Mouse (Mus musculus): Measurements from ENCODE around the gene Slfn14. TPM values are rescaled to one million over a fixed set of nuclear protein-coding genes. Genes with fewer than 3 reads are reported as not detected.
"Not testable (repeated sequence)": the region's sequence is repeated elsewhere in the genome, so short reads cannot be mapped to it uniquely, and the experiment has no call there.

Slfn14 gene
- not detected for total RNA-seq (2018; cell fraction: chromatin; rRNA removed)
- total RNA-seq (2018; cell fraction: cytosol; rRNA removed): not detected
- not detected for total RNA-seq (2018; cell fraction: nucleus; rRNA removed)
- polyA plus RNA-seq (2018): not detected in 3 replicates

DNA sequence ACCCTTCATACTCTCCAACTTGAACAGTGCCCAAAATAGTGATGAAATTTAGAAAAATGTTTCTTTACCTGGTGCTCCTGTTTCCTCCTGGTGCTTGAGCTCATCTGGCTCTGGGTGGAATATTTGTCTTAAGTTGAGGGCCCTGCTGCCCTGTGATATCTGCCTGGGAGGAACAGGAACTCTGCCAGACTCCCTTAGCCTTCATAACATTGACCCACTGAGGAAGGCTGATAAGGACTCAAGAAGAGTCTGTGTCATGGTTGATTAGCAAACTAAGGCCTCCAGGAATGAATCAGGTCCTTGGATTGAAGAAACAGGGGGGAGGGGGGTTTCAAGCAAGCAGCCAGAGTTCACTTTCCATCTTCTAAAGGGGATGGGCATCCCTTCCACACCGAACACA is at the start of gene Slfn14:
Slfn14 (minus strand) TSS at position 161 of the 400 bp plus-strand sequence.
- no peaks in the 10 kb centered on the region; the same call in 1 of the 2 replicates for H3K79me2 ChIP-seq (ENCODE audit: inconsistent target)
- WGBS (ENCODE audit: missing documents): 79% methylated on average over 1 of the region's 1 CpGs
- no peak within 1 kb of the TSS for H3K4me3 ChIP-seq (ENCODE audit: inconsistent target)
- H3K27ac ChIP-seq: no peak within 1 kb of the TSS
- no peaks in the 10 kb centered on the region for H3K36me3 ChIP-seq (ENCODE audit: inconsistent target)

DNA sequence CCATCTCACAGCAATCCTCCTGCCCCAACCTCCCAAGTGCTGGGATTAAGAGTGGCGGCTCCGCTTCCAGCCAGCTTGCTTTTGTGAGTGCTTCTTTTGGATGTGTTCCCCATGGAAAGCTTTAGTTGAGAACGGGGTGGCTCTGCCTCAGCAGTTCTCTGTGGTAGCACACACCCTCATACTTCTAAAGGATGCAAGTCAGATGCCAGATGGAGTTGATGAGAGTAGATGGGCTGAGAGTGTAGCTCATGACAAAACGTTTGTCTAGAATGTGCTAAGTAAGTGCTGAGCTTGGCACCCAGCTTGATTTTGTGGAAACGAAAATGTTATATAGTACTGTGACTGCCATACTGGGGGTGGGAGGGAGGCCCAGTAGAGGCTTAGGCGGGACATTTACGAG is 49.3 kb upstream of the Slfn14 start:
- no peak overlapping the region for H3K4me3 ChIP-seq (ENCODE audit: inconsistent target)
- H3K27ac ChIP-seq: no peak overlapping the region
- H3K36me3 ChIP-seq (ENCODE audit: inconsistent target): peaks cover 88% of the 10 kb centered on the region
- 93% methylated on average over 7 of the region's 7 CpGs for WGBS (ENCODE audit: missing documents)
- H3K79me2 ChIP-seq (ENCODE audit: inconsistent target): peaks cover 2% of the 10 kb centered on the region; the same call in 1 of the 2 replicates

DNA sequence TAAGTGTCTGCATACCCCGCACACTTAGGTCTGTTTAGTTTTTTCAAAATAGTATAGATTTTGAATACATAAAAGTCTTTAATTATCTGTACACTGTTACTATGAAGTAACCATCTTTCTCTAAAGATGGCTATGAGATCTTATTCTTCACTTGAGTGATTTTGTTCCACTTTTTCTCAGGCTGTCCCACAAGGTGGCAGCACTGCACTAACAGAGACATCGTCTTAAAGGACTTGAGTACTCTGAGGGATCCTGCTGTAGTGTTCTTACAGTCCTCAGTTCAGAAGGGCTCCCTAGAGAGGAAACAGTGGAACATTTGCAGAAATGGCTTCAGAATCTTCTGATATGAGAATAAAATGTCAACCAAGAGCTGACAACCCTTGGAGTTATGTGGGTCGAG is 40.9 kb upstream of the Slfn14 start:
- WGBS (ENCODE audit: missing documents): 72% methylated on average over 3 of the region's 3 CpGs
- Histone ChIP-seq H3K27ac (no peak overlapping the region), H3K4me3 (ENCODE audit: inconsistent target) (no peak overlapping the region), H3K79me2 (ENCODE audit: inconsistent target) (peaks cover 9% of the 10 kb centered on the region; the same call in 1 of the 2 replicates), H3K36me3 (ENCODE audit: inconsistent target) (peaks cover 78% of the 10 kb centered on the region)

GRCm38 (mm10) chr11:83326692-83327091 is 40.2 kb upstream of the Slfn14 start:
- H3K79me2 ChIP-seq (ENCODE audit: inconsistent target); H3K4me3 ChIP-seq (ENCODE audit: inconsistent target); H3K27ac ChIP-seq: not testable (repeated sequence)
- WGBS (ENCODE audit: missing documents): 88% methylated on average over 2 of the region's 3 CpGs
- H3K36me3 ChIP-seq (ENCODE audit: inconsistent target): peaks cover 83% of the 10 kb centered on the region

DNA sequence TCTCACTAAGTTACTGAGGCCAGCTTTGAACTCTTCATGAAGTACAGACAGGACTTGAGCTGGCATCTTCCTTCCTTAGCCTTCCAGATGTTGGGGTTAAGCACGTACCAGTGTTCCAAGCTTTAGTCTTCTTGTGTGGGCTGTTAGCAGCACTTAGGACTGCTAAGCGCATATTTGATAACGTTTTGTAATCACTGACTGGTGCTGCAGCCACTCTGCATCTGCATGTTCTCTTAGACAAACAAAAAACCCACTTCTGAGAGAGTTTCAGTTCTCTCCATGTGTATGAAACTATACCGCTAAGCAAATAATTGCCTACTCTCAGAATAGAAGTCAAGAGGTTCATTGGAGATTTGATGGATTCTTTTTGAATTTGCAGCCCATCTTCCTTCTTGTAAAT is 32.5 kb upstream of the Slfn14 start:
- Histone ChIP-seq H3K27ac (no peak overlapping the region), H3K36me3 (ENCODE audit: inconsistent target) (peaks cover 31% of the 10 kb centered on the region), H3K79me2 (ENCODE audit: inconsistent target) (peaks cover 39% of the 10 kb centered on the region), H3K4me3 (ENCODE audit: inconsistent target) (no peak overlapping the region)
- WGBS (ENCODE audit: missing documents): 87% methylated on average over 4 of the region's 4 CpGs

DNA sequence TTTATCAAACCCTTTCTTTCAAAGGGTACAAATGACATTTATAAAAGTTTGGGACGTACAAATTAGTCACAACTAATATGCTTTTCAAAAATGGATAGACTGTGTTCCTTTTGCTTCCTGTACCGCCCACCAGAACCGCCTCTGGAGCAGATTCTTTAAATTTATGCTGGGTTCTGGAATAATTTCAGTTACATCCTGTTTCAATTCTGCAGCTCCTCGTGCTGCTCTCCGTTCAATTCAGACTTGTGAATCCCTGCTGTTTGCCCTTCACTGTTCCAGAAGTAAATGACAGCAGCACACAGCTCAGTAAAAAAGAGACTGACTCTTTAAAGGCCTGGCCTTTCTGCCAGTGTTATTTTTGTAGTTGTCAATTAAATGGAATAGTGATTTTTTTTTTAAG is 25.9 kb upstream of the Slfn14 start:
- H3K79me2 ChIP-seq (ENCODE audit: inconsistent target): peaks cover 99% of the 10 kb centered on the region
- H3K27ac ChIP-seq: no peak overlapping the region
- 0 out of 2 replicates have a peak, but pooled peaks cover 12% of the 10 kb centered on the region for H3K36me3 ChIP-seq (ENCODE audit: inconsistent target)
- no peak overlapping the region for H3K4me3 ChIP-seq (ENCODE audit: inconsistent target)
- WGBS (ENCODE audit: missing documents): 83% methylated on average over 5 of the region's 5 CpGs

GRCm38 (mm10) chr11:83306700-83307253 is 20.3 kb upstream of the Slfn14 start:
- H3K4me3 ChIP-seq (ENCODE audit: inconsistent target): no peak overlapping the region
- H3K79me2 ChIP-seq (ENCODE audit: inconsistent target): peaks cover 90% of the 10 kb centered on the region
- H3K27ac ChIP-seq: no peak overlapping the region
- H3K36me3 ChIP-seq (ENCODE audit: inconsistent target): 0 out of 2 replicates have a peak, but pooled peaks cover 7% of the 10 kb centered on the region
- 88% methylated on average over 3 of the region's 4 CpGs for WGBS (ENCODE audit: missing documents)

- whole genome bisulfite sequencing (ENCODE audit: missing documents): 92% methylated on average over 2 of the region's 2 CpGs
- Histone ChIP-seq H3K79me2 (ENCODE audit: inconsistent target) (peaks cover 67% of the 10 kb centered on the region), H3K4me3 (ENCODE audit: inconsistent target) (no peak overlapping the region), H3K36me3 (ENCODE audit: inconsistent target) (no peaks in the 10 kb centered on the region), H3K27ac (no peak overlapping the region)
Measured at GRCm38 (mm10) chr11:83304485-83304884, 18.0 kb upstream of the Slfn14 start.

- peaks cover 60% of the 10 kb centered on the region for H3K79me2 ChIP-seq (ENCODE audit: inconsistent target)
- H3K4me3 ChIP-seq (ENCODE audit: inconsistent target): peak overlapping the region; percentile 82
- no peaks in the 10 kb centered on the region for H3K36me3 ChIP-seq (ENCODE audit: inconsistent target)
- no peak overlapping the region; the same call in 1 of the 2 replicates for H3K27ac ChIP-seq
- WGBS (ENCODE audit: missing documents): 80% methylated on average over 5 of the region's 5 CpGs
Measured at GRCm38 (mm10) chr11:83303751-83304150, 17.2 kb upstream of the Slfn14 start.

DNA sequence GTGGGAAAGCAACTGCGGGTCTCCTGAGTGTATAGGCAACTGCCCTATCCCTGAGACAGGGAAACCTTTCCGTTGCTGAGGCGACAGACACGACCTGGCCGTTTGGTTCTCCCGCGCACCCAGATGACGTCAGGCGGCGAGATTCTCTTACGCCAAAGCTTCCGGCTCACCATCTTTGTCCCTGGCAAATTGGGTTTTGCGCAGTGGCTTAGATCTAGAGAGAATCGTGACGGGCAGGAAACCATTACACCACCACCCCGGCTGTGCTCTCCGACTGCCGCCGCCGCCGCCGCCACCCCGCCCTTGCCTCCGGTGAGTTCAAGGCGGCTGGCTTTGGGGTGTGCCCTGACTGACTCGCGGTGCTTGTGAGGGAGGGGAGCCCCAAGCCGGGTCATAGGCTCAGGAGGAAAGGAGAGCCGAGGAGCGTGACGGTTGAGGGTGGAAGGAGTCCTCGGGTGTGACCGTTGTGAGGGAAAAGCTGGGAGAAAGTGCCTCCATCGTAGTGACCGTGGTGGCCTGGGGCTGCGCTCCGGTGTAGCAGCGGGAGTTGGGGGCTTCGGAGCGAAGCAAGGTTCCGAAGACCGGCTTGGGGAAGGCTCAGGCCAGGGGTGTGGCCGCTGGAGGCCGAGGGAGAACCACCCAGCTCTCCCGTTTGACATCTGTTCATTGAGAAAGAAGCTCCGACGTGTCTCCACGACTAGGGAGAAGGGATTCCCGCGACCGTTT is 16.2 kb upstream of the Slfn14 start, which contains the start of gene Pex12:
Pex12 (minus strand) TSS at position 61 of the 726 bp plus-strand sequence.
- peak within 1 kb of the TSS; percentile 82 for H3K4me3 ChIP-seq (ENCODE audit: inconsistent target)
- no peaks in the 10 kb centered on the region for H3K36me3 ChIP-seq (ENCODE audit: inconsistent target)
- WGBS (ENCODE audit: missing documents): under 1% methylated on average over 51 of the region's 51 CpGs
- peaks cover 49% of the 10 kb centered on the region for H3K79me2 ChIP-seq (ENCODE audit: inconsistent target)
- H3K27ac ChIP-seq: peak within 1 kb of the TSS; percentile 80

DNA sequence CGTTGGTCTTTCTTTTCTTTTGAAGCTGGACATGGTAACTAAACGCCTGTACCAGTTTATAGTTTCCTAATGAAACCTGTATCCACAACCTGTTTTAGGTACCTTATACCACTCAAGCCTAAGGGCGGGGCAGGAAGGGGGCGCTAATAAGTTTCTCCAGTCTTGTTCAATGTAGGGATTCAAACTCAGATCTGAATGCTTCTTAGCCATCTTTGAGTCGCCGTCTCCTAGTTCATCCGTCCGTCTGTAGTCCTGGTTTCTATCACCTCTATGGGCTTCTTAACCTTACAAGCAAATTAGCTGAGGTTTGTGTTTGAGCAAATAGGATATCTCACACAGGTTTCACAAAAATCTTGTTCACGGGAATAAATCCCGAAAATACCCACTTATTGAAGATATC is 15.6 kb upstream of the Slfn14 start:
- H3K4me3 ChIP-seq (ENCODE audit: inconsistent target): peak overlapping the region; percentile 82
- peaks cover 44% of the 10 kb centered on the region for H3K79me2 ChIP-seq (ENCODE audit: inconsistent target)
- WGBS (ENCODE audit: missing documents): 6% methylated on average over 10 of the region's 10 CpGs
- peak overlapping the region; percentile 80 for H3K27ac ChIP-seq
- H3K36me3 ChIP-seq (ENCODE audit: inconsistent target): no peaks in the 10 kb centered on the region

GRCm38 (mm10) chr11:83301431-83301831 is 14.9 kb upstream of the Slfn14 start:
- Histone ChIP-seq H3K36me3 (ENCODE audit: inconsistent target) (0 out of 2 replicates have a peak, but pooled peaks cover under 1% of the 10 kb centered on the region), H3K4me3 (ENCODE audit: inconsistent target) (no peak overlapping the region), H3K27ac (no peak overlapping the region), H3K79me2 (ENCODE audit: inconsistent target) (peaks cover 37% of the 10 kb centered on the region)
- WGBS (ENCODE audit: missing documents): 71% methylated on average over 2 of the region's 2 CpGs

- H3K4me3 ChIP-seq (ENCODE audit: inconsistent target): peak overlapping the region; percentile 71
- peaks cover 20% of the 10 kb centered on the region for H3K79me2 ChIP-seq (ENCODE audit: inconsistent target)
- no peak overlapping the region for H3K27ac ChIP-seq
- peaks cover 10% of the 10 kb centered on the region; the same call in 1 of the 2 replicates for H3K36me3 ChIP-seq (ENCODE audit: inconsistent target)
- 93% methylated on average over 9 of the region's 9 CpGs for WGBS (ENCODE audit: missing documents)
Measured at GRCm38 (mm10) chr11:83299724-83300123, 13.2 kb upstream of the Slfn14 start.

- Histone ChIP-seq H3K4me3 (ENCODE audit: inconsistent target) (peak within 1 kb of the TSS; percentile 71), H3K27ac (peak within 1 kb of the TSS; percentile 64), H3K79me2 (ENCODE audit: inconsistent target) (peaks cover 19% of the 10 kb centered on the region), H3K36me3 (ENCODE audit: inconsistent target) (peaks cover 10% of the 10 kb centered on the region; the same call in 1 of the 2 replicates)
- 4% methylated on average over 56 of the region's 56 CpGs for WGBS (ENCODE audit: missing documents)
Measured at GRCm38 (mm10) chr11:83298225-83299195, 12.0 kb upstream of the Slfn14 start, which contains the start of gene Ap2b1. Ap2b1 (plus strand) TSS chr11:83299024.
